Mouse (Mus musculus): ENCODE measurements at regions not wholly inside any gene's neighbourhood (a gene's known extent, or its start where the extent isn't known, plus 50 kb on each side); places are given as distances from the start of the nearest gene placed in this dataset.

- in situ Hi-C loops (cut with MboI, MseI): loop anchor here (10.0 kb wide), 1 partner anchor 1034 kb away; no protein-coding TSS in a partner anchor
These were observed 69.1 kb upstream of the Zdhhc17 start for GRCm38 (mm10) chr10:111079051-111079450.

DNA sequence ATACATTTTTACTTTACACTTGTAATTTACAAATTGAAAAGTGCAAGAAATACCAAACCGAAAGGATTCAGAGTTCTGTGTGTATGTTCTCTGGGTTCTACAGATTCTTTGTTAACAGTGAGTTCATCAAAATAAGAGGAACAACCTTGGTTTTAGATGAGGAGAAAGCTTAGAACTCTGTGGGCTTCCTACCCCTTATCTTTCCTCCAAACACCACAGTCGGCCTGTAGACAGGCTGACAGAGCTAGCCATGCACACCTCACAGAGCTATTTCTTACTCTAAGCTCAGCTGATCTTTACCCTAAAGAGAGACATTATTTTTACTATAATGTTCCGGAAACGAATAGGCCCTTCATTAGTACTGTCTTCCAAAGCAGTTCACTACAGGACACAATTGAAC lies 67.7 kb upstream of the Zdhhc17 start:
- in situ Hi-C loops (cut with MboI, MseI): loop anchor here (10.0 kb wide), 1 partner anchor 1033 kb away; no protein-coding TSS in a partner anchor

- in situ Hi-C loops (cut with MboI, MseI): loop anchor here (10.0 kb wide), 1 partner anchor 1029 kb away; no protein-coding TSS in a partner anchor
These were observed 64.0 kb upstream of the Zdhhc17 start for GRCm38 (mm10) chr10:111073851-111074430.

- in situ Hi-C loops (cut with MboI, MseI): loop anchor here (10.0 kb wide), 1 partner anchor 1028 kb away; no protein-coding TSS in a partner anchor
These were observed 63.3 kb upstream of the Zdhhc17 start for GRCm38 (mm10) chr10:111073262-111073661.

- in situ Hi-C loops (cut with MboI, MseI): loop anchor here (10.0 kb wide), 1 partner anchor 1028 kb away; no protein-coding TSS in a partner anchor
These were observed 62.6 kb upstream of the Zdhhc17 start for GRCm38 (mm10) chr10:111072554-111072909.

GRCm38 (mm10) chr10:111071805-111072553 lies 62.0 kb upstream of the Zdhhc17 start:
- in situ Hi-C loops (cut with MboI, MseI): loop anchor here (10.0 kb wide), 1 partner anchor 1027 kb away; no protein-coding TSS in a partner anchor

- in situ Hi-C loops (cut with MboI, MseI): loop anchor here (10.0 kb wide), 2 partner anchors 521 to 1579 kb away; no protein-coding TSS in a partner anchor
These were observed 56.2 kb upstream of the Zdhhc17 start for GRCm38 (mm10) chr10:111066146-111066545.

- in situ Hi-C loops (cut with MboI, MseI): loop anchor here (10.0 kb wide), 2 partner anchors 516 to 1584 kb away; no protein-coding TSS in a partner anchor
These were observed 50.7 kb upstream of the Zdhhc17 start for GRCm38 (mm10) chr10:111060626-111061025.
